Mouse (Mus musculus) stomach, embryonic 14.5 days (tissue): Measurements from ENCODE around the gene Zcchc14. TPM values are rescaled to one million over a fixed set of nuclear protein-coding genes. Genes with fewer than 3 reads are reported as not detected.
"Not testable (repeated sequence)": the region's sequence is repeated elsewhere in the genome, so short reads cannot be mapped to it uniquely, and the experiment has no call there.

ENCODE experiments used
- ATAC-seq: fragments of 200-750 bp; cut with Nextera tagmentation; 2 replicates; pipeline ENCODE4 v1.8.0; 2017; ENCODE audit warnings: low read depth, moderate TSS enrichment; ENCODE audit not compliant: insufficient number of reproducible peaks, insufficient read depth, low FRiP score
- H3K27ac ChIP-seq: fragments of 300-500 bp; sonication (generic); 2 replicates; pipeline ENCODE4 v1.5.1; 2014; ENCODE audit warnings: mild to moderate bottlenecking, low read length, moderate library complexity, mixed read lengths
- H3K27me3 ChIP-seq: fragments of 300-500 bp; sonication (generic); 2 replicates; pipeline ENCODE4 v1.6.1; 2014; ENCODE audit warnings: low read length, control low read depth, mixed read lengths; ENCODE audit not compliant: control insufficient read depth, insufficient read depth
- H3K36me3 ChIP-seq: fragments of 300-500 bp; sonication (generic); 2 replicates; pipeline ENCODE4 v1.6.1; 2014; ENCODE audit warnings: mild to moderate bottlenecking, control low read depth, low read length, moderate library complexity, mixed read lengths; ENCODE audit not compliant: control insufficient read depth, insufficient read depth
- H3K4me1 ChIP-seq: fragments of 300-500 bp; sonication (generic); 2 replicates; pipeline ENCODE4 v1.6.1; 2014; ENCODE audit warnings: low read length, control low read depth, mixed read lengths; ENCODE audit not compliant: control insufficient read depth, insufficient read depth
- H3K4me2 ChIP-seq: fragments of 300-500 bp; sonication (generic); replicated peaks from 2 replicates; pipeline ENCODE4 v1.6.1; 2014; ENCODE audit warnings: low read depth, low read length, control low read depth
- H3K4me3 ChIP-seq: fragments of 300-500 bp; sonication (generic); 2 replicates; pipeline ENCODE4 v1.5.1; 2014; ENCODE audit warnings: low read depth, low read length, control low read depth
- H3K9ac ChIP-seq: fragments of 300-500 bp; sonication (generic); replicated peaks from 2 replicates; pipeline ENCODE4 v1.6.1; 2014; ENCODE audit warnings: low read depth, mild to moderate bottlenecking, control low read depth, low read length, moderate library complexity, mixed read lengths
- H3K9me3 ChIP-seq: fragments of 300-500 bp; sonication (generic); 2 replicates; pipeline ENCODE4 v1.6.1; 2016; ENCODE audit warnings: low read depth, low read length, control low read depth; ENCODE audit not compliant: control insufficient read depth
- WGBS: fragments of 180-500 bp; shearing (Covaris S2); extraction: QIAGEN DNeasy Blood & Tissue Kit; methylation state at CpG from one replicate; pipeline ENCODE4 v1.1.7; 2014; 5-methylcytosine and 5-hydroxymethylcytosine counted together
- polyA plus RNA-seq: library from polyadenylated mRNA; unstranded; fragments of >200 nt; fragmentation: Nextera tagmentation; extraction: Ambion mirVana; gene quantifications from 2 replicates; pipeline ENCODE4 v1.2.1, GENCODE M21; 2014

The Zcchc14 gene
- polyA plus RNA-seq, 1 experiment from 2014 or later = 28.7 TPM

DNA sequence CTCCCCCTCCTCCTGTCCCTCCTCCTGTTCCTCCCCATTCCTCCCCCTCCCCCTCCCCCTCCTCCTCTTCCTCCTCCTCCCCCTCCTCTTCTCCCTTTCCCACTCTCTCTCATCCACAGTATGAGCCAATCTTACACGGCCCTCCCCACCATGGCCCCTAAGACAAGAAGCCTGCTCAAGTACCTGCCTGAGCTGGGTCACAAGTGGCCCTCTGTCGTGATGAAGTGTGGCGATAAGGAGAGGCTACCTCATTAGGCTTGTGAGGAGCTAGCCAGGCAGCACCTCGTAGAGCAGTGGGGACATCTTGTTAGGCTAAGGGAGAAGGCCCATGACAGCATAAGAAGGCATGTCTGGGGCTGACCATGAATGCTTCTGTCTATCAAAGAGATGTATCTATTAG is 20.5 kb upstream of the Zcchc14 start:
- Histone ChIP-seq H3K4me3 (no peak overlapping the region), H3K4me2 (no peak overlapping the region), H3K27me3 (no peaks in the 10 kb centered on the region), H3K36me3 (no peaks in the 10 kb centered on the region), H3K9ac (no peak overlapping the region), H3K27ac (no peak overlapping the region), H3K9me3 (no peaks in the 10 kb centered on the region), H3K4me1 (peaks cover 13% of the 10 kb centered on the region; the same call in 1 of the 2 replicates)
- whole genome bisulfite sequencing = 67% methylated on average over 4 of the region's 4 CpGs
- ATAC-seq = no peak

DNA sequence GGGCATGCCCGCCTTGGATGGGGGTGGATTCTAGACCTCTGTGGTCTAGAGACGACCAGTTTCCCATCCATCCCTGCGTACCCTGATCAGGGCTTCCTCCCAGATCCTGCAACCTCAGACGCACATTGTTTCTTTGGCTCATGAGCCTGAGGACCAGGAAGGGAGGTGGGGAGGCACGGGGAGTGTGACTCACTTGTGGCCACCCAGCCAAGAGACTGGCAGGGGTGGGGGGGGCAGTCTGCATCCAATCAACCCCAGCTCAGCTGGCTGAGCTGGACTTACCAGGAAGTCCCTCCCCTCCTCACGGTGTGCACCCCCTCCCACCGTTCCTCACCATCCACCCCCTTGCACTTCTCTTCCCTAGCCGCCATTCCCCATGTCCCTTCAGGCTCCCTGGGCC is 16.5 kb upstream of the Zcchc14 start:
- 0 out of 2 replicates have a peak, but pooled peaks have one; percentile 11 for ATAC-seq
- no peak overlapping the region for H3K4me3 ChIP-seq
- H3K27me3 ChIP-seq = no peaks in the 10 kb centered on the region
- H3K4me1 ChIP-seq = peaks cover 29% of the 10 kb centered on the region
- peak overlapping the region; percentile 55; the same call in 1 of the 2 replicates for H3K27ac ChIP-seq
- no peaks in the 10 kb centered on the region for H3K36me3 ChIP-seq
- WGBS = 19% methylated on average over 8 of the region's 8 CpGs
- no peaks in the 10 kb centered on the region for H3K9me3 ChIP-seq
- H3K4me2 ChIP-seq = peak overlapping the region; percentile 12; the same call in 1 of the 2 replicates
- no peak overlapping the region for H3K9ac ChIP-seq

DNA sequence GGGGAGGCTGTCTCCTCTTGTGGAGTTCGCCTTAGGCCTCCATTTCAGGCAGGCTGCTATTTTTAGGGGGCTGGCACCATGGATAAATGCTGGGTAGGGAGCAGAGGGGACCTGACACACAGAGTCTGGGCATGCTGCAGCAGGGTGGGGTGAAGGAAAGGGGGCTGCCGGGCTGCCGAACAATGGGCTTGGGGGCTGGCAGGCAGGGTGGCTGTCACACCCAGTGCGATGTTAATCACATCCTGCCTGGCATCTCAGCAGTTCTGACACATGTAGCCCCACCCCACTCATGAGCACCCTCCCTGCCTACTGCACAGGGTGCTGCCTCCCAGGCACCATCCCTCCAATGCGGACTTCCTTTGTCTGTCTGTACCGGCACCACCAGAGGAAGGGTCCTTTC is 15.9 kb upstream of the Zcchc14 start:
- no peak overlapping the region for H3K9ac ChIP-seq
- H3K4me2 ChIP-seq = 0 out of 2 replicates have a peak overlapping the region, but pooled peaks have one; percentile 10
- no peak for ATAC-seq

GRCm38 (mm10) chr8:121667936-121668500 is 15.3 kb upstream of the Zcchc14 start:
- H3K27me3 ChIP-seq, H3K36me3 ChIP-seq, H3K9me3 ChIP-seq, H3K4me3 ChIP-seq, ATAC-seq, H3K9ac ChIP-seq: not testable (repeated sequence)
- H3K4me1 ChIP-seq = peaks cover 29% of the 10 kb centered on the region
- peak overlapping the region; percentile 55; the same call in 1 of the 2 replicates for H3K27ac ChIP-seq
- H3K4me2 ChIP-seq = 0 out of 2 replicates have a peak overlapping the region, but pooled peaks have one; percentile 10
- 64% methylated on average over 9 of the region's 9 CpGs for WGBS

More for the DNA sequence above, 15.9 kb upstream of the Zcchc14 start:
- H3K4me1 ChIP-seq = peaks cover 29% of the 10 kb centered on the region
- H3K27me3 ChIP-seq = no peaks in the 10 kb centered on the region
- H3K36me3 ChIP-seq = no peaks in the 10 kb centered on the region
- no peaks in the 10 kb centered on the region for H3K9me3 ChIP-seq
- H3K4me3 ChIP-seq = no peak overlapping the region
- H3K27ac ChIP-seq = peak overlapping the region; percentile 55
- whole genome bisulfite sequencing = 44% methylated on average over 6 of the region's 6 CpGs

DNA sequence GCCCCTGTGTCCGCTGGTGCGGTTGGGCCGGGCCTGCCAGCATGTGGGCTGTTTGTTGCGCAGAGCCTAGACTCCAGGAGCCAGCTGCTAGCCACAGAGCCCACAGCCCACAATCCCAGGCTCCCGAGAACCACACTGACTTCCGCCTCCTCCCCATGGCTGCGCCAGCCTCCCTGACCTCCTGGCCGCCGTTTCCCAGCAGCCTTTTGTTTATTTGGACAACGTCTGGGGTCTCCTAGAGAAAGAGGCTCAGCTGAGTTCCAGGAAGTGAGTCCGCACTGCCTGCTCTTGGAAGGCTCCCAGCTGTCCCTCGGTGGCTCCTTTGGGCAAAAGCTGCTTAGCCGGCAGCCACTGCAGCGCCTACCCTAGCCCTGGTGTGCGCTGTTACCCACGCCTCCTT is 12.6 kb upstream of the Zcchc14 start:
- peak overlapping the region; percentile 92 for H3K27ac ChIP-seq
- peaks cover 29% of the 10 kb centered on the region for H3K4me1 ChIP-seq
- H3K4me2 ChIP-seq = peak overlapping the region; percentile 36
- H3K4me3 ChIP-seq = 0 out of 2 replicates have a peak overlapping the region, but pooled peaks have one; percentile 8
- peak; percentile 73; the same call in 1 of the 2 replicates for ATAC-seq
- WGBS = under 1% methylated on average over 16 of the region's 16 CpGs
- H3K36me3 ChIP-seq = no peaks in the 10 kb centered on the region
- H3K9me3 ChIP-seq = no peaks in the 10 kb centered on the region
- no peaks in the 10 kb centered on the region for H3K27me3 ChIP-seq
- H3K9ac ChIP-seq = 0 out of 2 replicates have a peak overlapping the region, but pooled peaks have one; percentile 18

- no peak overlapping the region for H3K4me3 ChIP-seq
- H3K27me3 ChIP-seq = no peaks in the 10 kb centered on the region
- no peak for ATAC-seq
- H3K4me2 ChIP-seq = no peak overlapping the region
- H3K9me3 ChIP-seq = no peaks in the 10 kb centered on the region
- no peaks in the 10 kb centered on the region for H3K36me3 ChIP-seq
- no peak overlapping the region for H3K27ac ChIP-seq
- 91% methylated on average over 12 of the region's 12 CpGs for WGBS
- peaks cover 16% of the 10 kb centered on the region for H3K4me1 ChIP-seq
- H3K9ac ChIP-seq = no peak overlapping the region
These were observed 10.4 kb upstream of the Zcchc14 start for GRCm38 (mm10) chr8:121663101-121663500.

- Histone ChIP-seq H3K27me3 (no peaks in the 10 kb centered on the region), H3K36me3 (no peaks in the 10 kb centered on the region), H3K9me3 (no peaks in the 10 kb centered on the region), H3K4me1 (peaks cover 16% of the 10 kb centered on the region), H3K4me3 (no peak overlapping the region), H3K9ac (no peak overlapping the region), H3K4me2 (no peak overlapping the region), H3K27ac (no peak overlapping the region)
- 71% methylated on average over 18 of the region's 18 CpGs for WGBS
- ATAC-seq = no peak
These were observed 9.1 kb upstream of the Zcchc14 start for GRCm38 (mm10) chr8:121661631-121662357.

- Histone ChIP-seq H3K9ac (no peak overlapping the region), H3K4me2 (no peak overlapping the region), H3K4me3 (no peak overlapping the region), H3K27ac (no peak overlapping the region), H3K9me3 (no peaks in the 10 kb centered on the region), H3K4me1 (peaks cover 14% of the 10 kb centered on the region), H3K36me3 (no peaks in the 10 kb centered on the region), H3K27me3 (no peaks in the 10 kb centered on the region)
- no peak for ATAC-seq
- 76% methylated on average over 15 of the region's 15 CpGs for WGBS
These were observed 7.9 kb upstream of the Zcchc14 start for GRCm38 (mm10) chr8:121660602-121661001.
